In the genomic region with DNA sequence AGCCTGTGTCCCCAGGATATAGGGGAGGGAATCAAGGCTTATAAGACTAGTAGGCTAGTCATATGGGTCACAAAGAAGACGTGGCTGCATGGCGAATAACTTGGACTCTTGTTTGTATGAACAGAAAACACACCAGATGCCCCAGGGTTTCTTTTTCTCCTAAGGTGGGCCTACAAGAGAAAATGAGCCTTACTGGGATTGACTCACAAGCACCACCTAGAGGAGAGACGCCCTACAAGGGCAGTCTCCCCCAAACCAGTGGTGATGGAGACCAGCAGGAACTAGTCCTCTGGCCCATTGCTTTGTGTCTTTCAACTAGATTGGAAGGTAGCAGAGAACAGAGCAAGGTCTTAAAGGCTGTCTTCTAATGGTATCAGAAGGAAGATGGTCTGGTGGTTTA, we compare ENCODE assay signal across 9 mouse cellular contexts. TPM values are rescaled to one million over a fixed set of nuclear protein-coding genes. Genes with fewer than 3 reads are reported as not detected.
DNase-seq lines count a peak whose midpoint lies in the region; ATAC-seq lines count a peak whose summit lies in the region.
"Had no signal": no experiment of that assay in that cellular context is flagged by ENCODE, and none has a peak within 500 bp of the region (broad histone marks: within the 10 kb centered on the region; RNA-seq: fewer than 3 reads in every experiment).

No protein-coding gene starts in this region.

- ATAC-seq in midbrain, embryonic 14.5 days (ENCODE audit: low FRiP score, low TSS enrichment): no peak
- no peak for ATAC-seq in midbrain, embryonic 13.5 days
- ATAC-seq in granulocyte monocyte progenitor cell, adult 5-6 weeks (replicated peaks; ENCODE audit: poor library complexity, severe bottlenecking): peak; percentile 56; the same call in 1 of the 2 replicates

- DNase-seq in heart, adult 18-20 months: peak; percentile 8 to 46
- no peak for DNase-seq in heart, adult 11 months
- peak; percentile 44 for DNase-seq in midbrain, embryonic 14.5 days
- DNase-seq in adrenal gland, postnatal 10 days: peak; percentile 59
- peak; percentile 56 for DNase-seq in retina, embryonic 14.5 days (ENCODE audit: low spot score)
- DNase-seq in c-Kit-positive CD71-positive TER-119-positive erythroid progenitor cells, embryonic 14.5 days (ENCODE audit: low spot score): no peak

- no peaks in the 10 kb centered on the region for H3K9me3 ChIP-seq in midbrain, embryonic 14.5 days (ENCODE audit: control insufficient read depth, low read length)
- H3K9me3 ChIP-seq in midbrain, embryonic 13.5 days: no peaks in the 10 kb centered on the region

- WGBS in midbrain, embryonic 14.5 days: 56% methylated on average over 3 of the region's 3 CpGs
- WGBS in midbrain, embryonic 13.5 days: 48% methylated on average over 3 of the region's 3 CpGs

- H3K9ac ChIP-seq in midbrain, embryonic 14.5 days (replicated peaks; ENCODE audit: low read length): no peak overlapping the region
- H3K9ac ChIP-seq in midbrain, embryonic 13.5 days (replicated peaks): no peak overlapping the region

- H3K4me1 ChIP-seq in midbrain, embryonic 14.5 days (ENCODE audit: control insufficient read depth, insufficient read depth, low read length): peaks cover 9% of the 10 kb centered on the region
- peaks cover 10% of the 10 kb centered on the region for H3K4me1 ChIP-seq in midbrain, embryonic 13.5 days (replicated peaks)

- H3K4me2 ChIP-seq in midbrain, embryonic 14.5 days (ENCODE audit: low read length): no peak overlapping the region
- no peak overlapping the region for H3K4me2 ChIP-seq in midbrain, embryonic 13.5 days (replicated peaks)

- no peaks in the 10 kb centered on the region for H3K36me3 ChIP-seq in midbrain, embryonic 14.5 days (ENCODE audit: control insufficient read depth, insufficient read depth, low read length)
- H3K36me3 ChIP-seq in midbrain, embryonic 13.5 days: no peaks in the 10 kb centered on the region

- H3K27ac ChIP-seq in midbrain, embryonic 14.5 days (replicated peaks; ENCODE audit: low read depth, low read length): no peak overlapping the region
- H3K27ac ChIP-seq in midbrain, embryonic 13.5 days: no peak overlapping the region

- H3K4me3 ChIP-seq in midbrain, embryonic 14.5 days (replicated peaks; ENCODE audit: low read depth, low read length): no peak overlapping the region
- H3K4me3 ChIP-seq in midbrain, embryonic 13.5 days (replicated peaks): no peak overlapping the region
- H3K4me3 ChIP-seq: myocyte had no signal

- H3K27me3 ChIP-seq in midbrain, embryonic 14.5 days (ENCODE audit: control insufficient read depth, insufficient read depth, low read length): no peaks in the 10 kb centered on the region
- no peaks in the 10 kb centered on the region for H3K27me3 ChIP-seq in midbrain, embryonic 13.5 days

RNA-seq across cellular contexts. Expression of a gene that starts 22.7 kb away (rescaled TPM):
- total RNA-seq in heart, adult 18-20 months (2021): 1 to 10 TPM in 1 of 2 experiments, under 1 TPM in 1; 0.45 to 3.2 TPM
- 1.5 TPM in 1 of 2 replicates, not detected in the other for polyA plus RNA-seq in midbrain, embryonic 14.5 days (2014; fragmentation: Nextera tagmentation; extraction: Ambion mirVana)
- polyA plus RNA-seq in midbrain, embryonic 13.5 days (2015; fragmentation: Nextera tagmentation; extraction: Ambion mirVana): 0.17 and 0.31 TPM in 2 replicates
- 1 to 10 TPM; 2.2 to 3.9 TPM for total RNA-seq in adrenal gland, postnatal 10 days (2021)
- 6.5 and 9.5 TPM in 2 replicates for total RNA-seq in granulocyte monocyte progenitor cell, adult 5-6 weeks (2014; fragmentation: Nextera tagmentation)
- total RNA-seq in granulocyte monocyte progenitor cell, adult 5-6 weeks (2017): 19.0 and 26.5 TPM in 2 replicates

RNA-seq across cellular contexts. Expression of a gene that starts 51.8 kb away (rescaled TPM):
- total RNA-seq in heart, adult 18-20 months (2021): 100 to 1,000 TPM; 269 to 282 TPM
- polyA plus RNA-seq in midbrain, embryonic 14.5 days (2014; fragmentation: Nextera tagmentation; extraction: Ambion mirVana): 87.6 and 101 TPM in 2 replicates
- 76.3 and 83.2 TPM in 2 replicates for polyA plus RNA-seq in midbrain, embryonic 13.5 days (2015; fragmentation: Nextera tagmentation; extraction: Ambion mirVana)
- total RNA-seq in adrenal gland, postnatal 10 days (2021): 100 to 1,000 TPM; 493 to 514 TPM
- 49.6 and 64.2 TPM in 2 replicates for total RNA-seq in granulocyte monocyte progenitor cell, adult 5-6 weeks (2014; fragmentation: Nextera tagmentation)
- total RNA-seq in granulocyte monocyte progenitor cell, adult 5-6 weeks (2017): 64.1 and 102 TPM in 2 replicates

Comparison
In these comparisons a context has a peak if more than half of its experiments do, and no peak if none do; other contexts are left out.
1. DNase-seq: peak in heart, adult 18-20 months (2 of 2), midbrain, embryonic 14.5 days (single experiment), adrenal gland, postnatal 10 days (single experiment) and retina, embryonic 14.5 days (single experiment); none in heart, adult 11 months (single experiment) and c-Kit-positive CD71-positive TER-119-positive erythroid progenitor cells, embryonic 14.5 days (single experiment).